ENCODE assay signal across 8 mouse cellular contexts in the genomic region with DNA sequence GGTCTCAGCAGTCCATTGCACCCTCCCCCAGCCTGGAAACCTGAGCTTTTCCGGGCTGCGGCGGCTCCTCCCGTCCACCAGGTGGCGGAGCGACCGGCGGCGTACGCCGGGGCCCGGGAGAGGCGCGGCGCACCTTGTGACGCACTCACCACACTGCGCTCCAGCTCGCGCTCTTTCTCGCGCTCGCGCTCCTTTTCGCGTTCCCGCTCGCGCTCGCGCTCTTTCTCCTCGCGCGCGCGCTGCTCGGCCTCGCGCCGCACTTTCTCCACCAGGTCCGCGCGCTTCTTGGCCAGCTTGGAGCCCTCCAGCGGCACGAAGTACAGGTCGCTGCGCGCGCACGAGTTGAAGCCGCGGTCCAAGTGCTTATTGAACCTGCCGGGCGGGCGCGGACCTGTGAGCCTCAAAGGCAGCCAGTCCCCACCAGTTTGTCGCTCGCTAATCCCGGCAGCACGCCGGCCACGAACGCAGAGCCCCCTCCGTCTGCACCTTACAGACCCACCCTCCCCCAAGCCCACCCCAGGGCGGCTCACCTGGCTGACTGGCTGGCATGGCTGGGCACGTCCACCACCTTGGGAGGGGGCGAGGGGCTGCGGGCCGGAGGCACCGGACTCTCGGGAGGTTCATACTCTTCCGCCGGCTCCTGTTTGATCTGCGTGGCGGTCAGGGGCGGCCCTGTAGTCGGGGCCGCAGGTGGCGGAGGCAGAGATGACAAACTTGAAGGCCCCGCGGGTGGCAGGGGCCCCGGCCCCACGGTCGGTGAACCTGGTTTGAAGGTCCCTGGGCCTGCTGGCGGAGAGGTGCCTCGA. TPM values are rescaled to one million over a fixed set of nuclear protein-coding genes. Genes with fewer than 3 reads are reported as not detected.
DNase-seq lines count a peak whose midpoint lies in the region; ATAC-seq and TF ChIP-seq lines count a peak whose summit lies in the region.

No protein-coding gene starts in this region.

- DNase-seq in B cell, adult 2 months = peak; percentile 95 to 96
- DNase-seq in brain, adult 2 months (ENCODE audit: low read depth, low spot score) = peak; percentile 99
- peak; percentile 96 for DNase-seq in heart, embryonic 10.5 days (ENCODE audit: low spot score)
- peak; percentile 98 for DNase-seq in midbrain, postnatal 0 days (ENCODE audit: low spot score)
- peak; percentile 90 to 94 for DNase-seq in spleen, postnatal 10 days (ENCODE audit: low spot score in 2 of 2)

- H3K27me3 ChIP-seq in heart, embryonic 10.5 days (ENCODE audit: insufficient read depth, poor library complexity, severe bottlenecking) = no peaks in the 10 kb centered on the region
- H3K27me3 ChIP-seq in kidney, embryonic 14.5 days (ENCODE audit: control insufficient read depth, insufficient read depth, low read length) = no peaks in the 10 kb centered on the region
- no peaks in the 10 kb centered on the region for H3K27me3 ChIP-seq in limb, embryonic 15.5 days
- no peaks in the 10 kb centered on the region for H3K27me3 ChIP-seq in midbrain, postnatal 0 days (ENCODE audit: insufficient read depth, low read length)

- peak overlapping the region; percentile 9; the same call in 1 of the 2 replicates for H3K4me3 ChIP-seq in embryonic fibroblast, embryonic 13.5 days (ENCODE audit: insufficient read depth, low read length)
- H3K4me3 ChIP-seq in heart, embryonic 10.5 days = peak overlapping the region; percentile 75
- H3K4me3 ChIP-seq in kidney, embryonic 14.5 days (ENCODE audit: low read length) = peak overlapping the region; percentile 47
- H3K4me3 ChIP-seq in limb, embryonic 15.5 days = peak overlapping the region; percentile 53
- H3K4me3 ChIP-seq in midbrain, postnatal 0 days (ENCODE audit: low read depth, low read length) = peak overlapping the region; percentile 44

- no peak overlapping the region for H3K27ac ChIP-seq in embryonic fibroblast, embryonic 13.5 days (ENCODE audit: insufficient read depth, low read length)
- peak overlapping the region; percentile 95 for H3K27ac ChIP-seq in heart, embryonic 10.5 days
- H3K27ac ChIP-seq in kidney, embryonic 14.5 days (ENCODE audit: low read depth, low read length) = peak overlapping the region; percentile 91
- peak overlapping the region; percentile 88 for H3K27ac ChIP-seq in limb, embryonic 15.5 days
- H3K27ac ChIP-seq in midbrain, postnatal 0 days (ENCODE audit: low read depth, low read length) = peak overlapping the region; percentile 87

- under 1% methylated on average over 84 of the region's 85 CpGs for WGBS in heart, embryonic 10.5 days
- WGBS in kidney, embryonic 14.5 days = under 1% methylated on average over 79 of the region's 85 CpGs
- WGBS in limb, embryonic 15.5 days = under 1% methylated on average over 85 of the region's 85 CpGs
- WGBS in midbrain, postnatal 0 days = under 1% methylated on average over 72 of the region's 85 CpGs

- H3K36me3 ChIP-seq in heart, embryonic 10.5 days = peaks cover 52% of the 10 kb centered on the region
- H3K36me3 ChIP-seq in kidney, embryonic 14.5 days (ENCODE audit: control insufficient read depth, insufficient read depth, low read length) = peaks cover 63% of the 10 kb centered on the region
- peaks cover 61% of the 10 kb centered on the region for H3K36me3 ChIP-seq in limb, embryonic 15.5 days
- peaks cover 47% of the 10 kb centered on the region for H3K36me3 ChIP-seq in midbrain, postnatal 0 days (ENCODE audit: insufficient read depth, low read length)

- TF ChIP-seq POLR2A in embryonic fibroblast, embryonic 13.5 days (IDR thresholded peaks at IDR 0.05; ENCODE audit: low read depth, low read length) = no peak

- TF ChIP-seq CTCF in embryonic fibroblast, embryonic 13.5 days (IDR thresholded peaks at IDR 0.05; ENCODE audit: borderline replicate concordance, insufficient read depth, low read length) = peak; percentile 46; the same call in 1 of the 2 replicates
- TF ChIP-seq CTCF in midbrain, postnatal 0 days (IDR thresholded peaks at IDR 0.05) = peak; percentile 89

- no peaks in the 10 kb centered on the region for H3K9me3 ChIP-seq in heart, embryonic 10.5 days
- no peaks in the 10 kb centered on the region for H3K9me3 ChIP-seq in kidney, embryonic 14.5 days (ENCODE audit: control insufficient read depth, low read length)
- H3K9me3 ChIP-seq in limb, embryonic 15.5 days = no peaks in the 10 kb centered on the region
- H3K9me3 ChIP-seq in midbrain, postnatal 0 days (ENCODE audit: low read length) = no peaks in the 10 kb centered on the region

- H3K4me1 ChIP-seq in embryonic fibroblast, embryonic 13.5 days (ENCODE audit: control insufficient read depth, insufficient read depth, low read length) = no peaks in the 10 kb centered on the region
- H3K4me1 ChIP-seq in heart, embryonic 10.5 days = peaks cover 29% of the 10 kb centered on the region
- peaks cover 20% of the 10 kb centered on the region for H3K4me1 ChIP-seq in kidney, embryonic 14.5 days (ENCODE audit: control insufficient read depth, insufficient read depth, low read length)
- H3K4me1 ChIP-seq in limb, embryonic 15.5 days = peaks cover 36% of the 10 kb centered on the region
- no peaks in the 10 kb centered on the region for H3K4me1 ChIP-seq in midbrain, postnatal 0 days (ENCODE audit: insufficient read depth, low read length)

- peak overlapping the region; percentile 86 for H3K9ac ChIP-seq in kidney, embryonic 14.5 days (ENCODE audit: low read depth, low read length)
- H3K9ac ChIP-seq in limb, embryonic 15.5 days = peak overlapping the region; percentile 65
- H3K9ac ChIP-seq in midbrain, postnatal 0 days (replicated peaks; ENCODE audit: low read length, poor library complexity, severe bottlenecking) = peak overlapping the region; percentile 84

- H3K4me2 ChIP-seq in kidney, embryonic 14.5 days (replicated peaks; ENCODE audit: low read depth, low read length) = peak overlapping the region; percentile 96
- H3K4me2 ChIP-seq in limb, embryonic 15.5 days = peak overlapping the region; percentile 94
- H3K4me2 ChIP-seq in midbrain, postnatal 0 days (ENCODE audit: low read depth, low read length, poor library complexity, severe bottlenecking) = peak overlapping the region; percentile 97

- peak; percentile 83 for ATAC-seq in kidney, embryonic 14.5 days (ENCODE audit: low FRiP score, low TSS enrichment)
- peak; percentile 77 for ATAC-seq in limb, embryonic 15.5 days (ENCODE audit: insufficient number of reproducible peaks, low FRiP score, low TSS enrichment, low read depth)
- peak; percentile 86 for ATAC-seq in midbrain, postnatal 0 days (ENCODE audit: low FRiP score)

RNA-seq across cellular contexts. Expression of a gene that starts 4.5 kb away (rescaled TPM):
- 149 and 157 TPM in 2 replicates for polyA plus RNA-seq in embryonic fibroblast, embryonic 13.5 days (2011; ENCODE audit: insufficient read length, low read depth, missing spikeins)
- polyA plus RNA-seq in heart, embryonic 10.5 days (2016; fragmentation: Nextera tagmentation; extraction: Ambion mirVana) = 297 and 301 TPM in 2 replicates
- 564 and 762 TPM in 2 replicates for polyA plus RNA-seq in kidney, embryonic 14.5 days (2014; fragmentation: Nextera tagmentation; extraction: Ambion mirVana)
- polyA plus RNA-seq in limb, embryonic 15.5 days (2015; fragmentation: Nextera tagmentation; extraction: Ambion mirVana) = 356 and 402 TPM in 2 replicates
- 244 and 246 TPM in 2 replicates for total RNA-seq in midbrain, postnatal 0 days (2014; rRNA removed)
- 710 and 723 TPM in 2 replicates for polyA plus RNA-seq in midbrain, postnatal 0 days (2015; fragmentation: Nextera tagmentation; extraction: Ambion mirVana)

RNA-seq across cellular contexts. Expression of a gene that starts 7.2 kb away (rescaled TPM):
- polyA plus RNA-seq in embryonic fibroblast, embryonic 13.5 days (2011; ENCODE audit: insufficient read length, low read depth, missing spikeins) = 0.53 and 4.3 TPM in 2 replicates
- polyA plus RNA-seq in heart, embryonic 10.5 days (2016; fragmentation: Nextera tagmentation; extraction: Ambion mirVana) = 5.9 and 8.6 TPM in 2 replicates
- polyA plus RNA-seq in kidney, embryonic 14.5 days (2014; fragmentation: Nextera tagmentation; extraction: Ambion mirVana) = 10.0 and 12.9 TPM in 2 replicates
- 17.4 and 17.8 TPM in 2 replicates for polyA plus RNA-seq in limb, embryonic 15.5 days (2015; fragmentation: Nextera tagmentation; extraction: Ambion mirVana)
- 2.3 and 3.4 TPM in 2 replicates for total RNA-seq in midbrain, postnatal 0 days (2014; rRNA removed)
- polyA plus RNA-seq in midbrain, postnatal 0 days (2015; fragmentation: Nextera tagmentation; extraction: Ambion mirVana) = 3.2 and 4.0 TPM in 2 replicates

RNA-seq across cellular contexts. Expression of a gene that starts 10.1 kb away (rescaled TPM):
- polyA plus RNA-seq in embryonic fibroblast, embryonic 13.5 days (2011; ENCODE audit: insufficient read length, low read depth, missing spikeins) = 0.58 and 0.63 TPM in 2 replicates
- polyA plus RNA-seq in heart, embryonic 10.5 days (2016; fragmentation: Nextera tagmentation; extraction: Ambion mirVana) = not detected in 2 replicates
- polyA plus RNA-seq in kidney, embryonic 14.5 days (2014; fragmentation: Nextera tagmentation; extraction: Ambion mirVana) = not detected in 2 replicates
- 0.10 TPM in 1 of 2 replicates, not detected in the other for polyA plus RNA-seq in limb, embryonic 15.5 days (2015; fragmentation: Nextera tagmentation; extraction: Ambion mirVana)
- not detected in 2 replicates for total RNA-seq in midbrain, postnatal 0 days (2014; rRNA removed)
- polyA plus RNA-seq in midbrain, postnatal 0 days (2015; fragmentation: Nextera tagmentation; extraction: Ambion mirVana) = not detected in 2 replicates

RNA-seq across cellular contexts. Expression of a gene that starts 10.6 kb away (rescaled TPM):
- polyA plus RNA-seq in embryonic fibroblast, embryonic 13.5 days (2011; ENCODE audit: insufficient read length, low read depth, missing spikeins) = 75.9 and 77.3 TPM in 2 replicates
- polyA plus RNA-seq in heart, embryonic 10.5 days (2016; fragmentation: Nextera tagmentation; extraction: Ambion mirVana) = 7.4 and 11.4 TPM in 2 replicates
- polyA plus RNA-seq in kidney, embryonic 14.5 days (2014; fragmentation: Nextera tagmentation; extraction: Ambion mirVana) = 17.5 and 17.7 TPM in 2 replicates
- 15.1 and 15.7 TPM in 2 replicates for polyA plus RNA-seq in limb, embryonic 15.5 days (2015; fragmentation: Nextera tagmentation; extraction: Ambion mirVana)
- 30.7 and 38.0 TPM in 2 replicates for total RNA-seq in midbrain, postnatal 0 days (2014; rRNA removed)
- polyA plus RNA-seq in midbrain, postnatal 0 days (2015; fragmentation: Nextera tagmentation; extraction: Ambion mirVana) = 25.5 and 30.4 TPM in 2 replicates

RNA-seq across cellular contexts. Expression of a gene that starts 23.8 kb away (rescaled TPM):
- polyA plus RNA-seq in embryonic fibroblast, embryonic 13.5 days (2011; ENCODE audit: insufficient read length, low read depth, missing spikeins) = 17.5 and 24.1 TPM in 2 replicates
- 4.5 and 4.8 TPM in 2 replicates for polyA plus RNA-seq in heart, embryonic 10.5 days (2016; fragmentation: Nextera tagmentation; extraction: Ambion mirVana)
- polyA plus RNA-seq in kidney, embryonic 14.5 days (2014; fragmentation: Nextera tagmentation; extraction: Ambion mirVana) = 8.8 and 10.8 TPM in 2 replicates
- 7.9 and 9.1 TPM in 2 replicates for polyA plus RNA-seq in limb, embryonic 15.5 days (2015; fragmentation: Nextera tagmentation; extraction: Ambion mirVana)
- total RNA-seq in midbrain, postnatal 0 days (2014; rRNA removed) = 221 and 267 TPM in 2 replicates
- 175 and 189 TPM in 2 replicates for polyA plus RNA-seq in midbrain, postnatal 0 days (2015; fragmentation: Nextera tagmentation; extraction: Ambion mirVana)

Comparison
In these comparisons a context has a peak if more than half of its experiments do, and no peak if none do; other contexts are left out.
1. H3K4me3 ChIP-seq: peak in every context shown above with its lines; median percentile 75 in heart, embryonic 10.5 days; 53 in limb, embryonic 15.5 days; 47 in kidney, embryonic 14.5 days; 44 in midbrain, postnatal 0 days; 9 in embryonic fibroblast, embryonic 13.5 days.